Mouse (Mus musculus) kidney, embryonic 15.5 days (tissue): Measurements from ENCODE around the gene Nod1. TPM values are rescaled to one million over a fixed set of nuclear protein-coding genes. Genes with fewer than 3 reads are reported as not detected.

ENCODE experiments used
- polyA plus RNA-seq: library from polyadenylated mRNA; unstranded; fragments of >200 nt; fragmentation: Nextera tagmentation; extraction: Ambion mirVana; gene quantifications from 2 replicates; pipeline ENCODE4 v1.2.1, GENCODE M21; 2015

Gene Nod1
- polyA plus RNA-seq, 1 experiment from 2014 or later = 5.1 TPM

Other genes starting within 250 kb of the Nod1 start
- 4.1 and 4.3 TPM in 2 replicates for gene Znrf2, start 155.7 kb downstream of the Nod1 start, polyA plus RNA-seq
- gene Ggct, start 20.3 kb upstream of the Nod1 start, polyA plus RNA-seq = 8.8 and 9.0 TPM in 2 replicates
- gene Gars, start 65.4 kb upstream of the Nod1 start, polyA plus RNA-seq = 138 and 141 TPM in 2 replicates
- 0.13 and 0.26 TPM in 2 replicates for gene Crhr2, start 160.4 kb upstream of the Nod1 start, polyA plus RNA-seq
- 5.9 and 6.1 TPM in 2 replicates for gene Inmt, start 202.4 kb upstream of the Nod1 start, polyA plus RNA-seq
- 15.6 and 16.0 TPM in 2 replicates for gene Mindy4, start 230.8 kb upstream of the Nod1 start, polyA plus RNA-seq